10 mouse cellular contexts compared by ENCODE assay signal in genomic region chr5:128810006-128810405, GRCm38 (mm10).
A peak's percentile ranks its signal among the peaks of the same experiment; 100 is the strongest.
DNase-seq lines count a peak whose midpoint lies in the region; ATAC-seq and TF ChIP-seq lines count a peak whose summit lies in the region.
"Had no signal": no experiment of that assay in that cellular context is flagged by ENCODE, and none has a peak within 500 bp of the region (broad histone marks: within the 10 kb centered on the region; RNA-seq: fewer than 3 reads in every experiment).

No protein-coding gene starts in this region.

- ATAC-seq in forebrain, embryonic 11.5 days (replicated peaks; ENCODE audit: low FRiP score) = no peak

- H3K27ac ChIP-seq in forebrain, embryonic 10.5 days = 0 out of 2 replicates have a peak overlapping the region, but pooled peaks have one; percentile 1
- H3K27ac ChIP-seq in forebrain, embryonic 11.5 days (ENCODE audit: low read depth, low read length) = no peak overlapping the region
- peak overlapping the region; percentile 51; the same call in 1 of the 2 replicates for H3K27ac ChIP-seq in hindbrain, embryonic 10.5 days
- no peak overlapping the region for H3K27ac ChIP-seq in thymus, adult 2 months (ENCODE audit: control insufficient read depth, insufficient read depth, low read length)
- H3K27ac ChIP-seq: liver, embryonic 15.5 days had no signal

- no peak overlapping the region for H3K4me3 ChIP-seq in forebrain, embryonic 10.5 days
- no peak overlapping the region for H3K4me3 ChIP-seq in forebrain, embryonic 11.5 days (ENCODE audit: low read depth, low read length)
- H3K4me3 ChIP-seq in hindbrain, embryonic 10.5 days = no peak overlapping the region
- H3K4me3 ChIP-seq in thymus, adult 2 months (ENCODE audit: control insufficient read depth, insufficient read depth, low read length) = no peak overlapping the region
- H3K4me3 ChIP-seq: liver, embryonic 15.5 days had no signal

- H3K4me2 ChIP-seq in forebrain, embryonic 11.5 days (ENCODE audit: low read depth, low read length, severe bottlenecking) = no peak overlapping the region
- H3K4me2 ChIP-seq: liver, embryonic 15.5 days had no signal

- peaks cover 16% of the 10 kb centered on the region for H3K27me3 ChIP-seq in forebrain, embryonic 10.5 days (ENCODE audit: poor library complexity, severe bottlenecking)
- H3K27me3 ChIP-seq in forebrain, embryonic 11.5 days (ENCODE audit: control insufficient read depth, insufficient read depth, low read length) = no peaks in the 10 kb centered on the region
- peaks cover 3% of the 10 kb centered on the region; the same call in 1 of the 2 replicates for H3K27me3 ChIP-seq in hindbrain, embryonic 10.5 days (ENCODE audit: insufficient read depth, poor library complexity, severe bottlenecking)
- H3K27me3 ChIP-seq in thymus, adult 2 months (ENCODE audit: control insufficient read depth, insufficient read depth, low read length) = no peaks in the 10 kb centered on the region
- H3K27me3 ChIP-seq: CH12.LX; liver, embryonic 15.5 days had no signal

- H3K9ac ChIP-seq in forebrain, embryonic 11.5 days (ENCODE audit: low read length) = no peak overlapping the region
- H3K9ac ChIP-seq: liver, embryonic 15.5 days had no signal

- H3K9me3 ChIP-seq in forebrain, embryonic 10.5 days = 0 out of 2 replicates have a peak, but pooled peaks cover 3% of the 10 kb centered on the region
- H3K9me3 ChIP-seq in forebrain, embryonic 11.5 days (ENCODE audit: control insufficient read depth, low read length) = no peaks in the 10 kb centered on the region
- no peaks in the 10 kb centered on the region for H3K9me3 ChIP-seq in hindbrain, embryonic 10.5 days
- H3K9me3 ChIP-seq: liver, embryonic 15.5 days had no signal

- DNase-seq in forebrain, embryonic 10.5 days (ENCODE audit: extremely low spot score, low spot score) = no peak
- no peak for DNase-seq in forebrain, embryonic 11.5 days (ENCODE audit: low spot score)
- DNase-seq in hindbrain, embryonic 10.5 days (ENCODE audit: low spot score) = peak; percentile 28
- peak; percentile 82 to 95 for DNase-seq in left cerebral cortex, adult 9 months (ENCODE audit: low spot score in 2 of 2)
- DNase-seq in right cerebral cortex, postnatal 14 days = peak; percentile 73
- DNase-seq in thymus, adult 2 months = no peak
- no peak for DNase-seq in gastrocnemius, postnatal 14 days
- no peak for DNase-seq in testis, postnatal 14 days (ENCODE audit: low spot score)

- TF ChIP-seq POLR2A in thymus, adult 2 months (IDR thresholded peaks at IDR 0.05; ENCODE audit: control insufficient read depth, extremely low read depth, insufficient read depth, low read length, poor library complexity) = no peak

- 69% methylated on average over 12 of the region's 12 CpGs for WGBS in forebrain, embryonic 10.5 days
- 64% methylated on average over 12 of the region's 12 CpGs for WGBS in forebrain, embryonic 11.5 days
- 70% methylated on average over 12 of the region's 12 CpGs for whole genome bisulfite sequencing in hindbrain, embryonic 10.5 days
- whole genome bisulfite sequencing in thymus, adult 2 months = 78% methylated on average over 12 of the region's 12 CpGs

- TF ChIP-seq CTCF in thymus, adult 2 months (IDR thresholded peaks at IDR 0.05; ENCODE audit: borderline replicate concordance, control insufficient read depth, extremely low read depth, insufficient read depth, low read length, poor library complexity) = no peak

- intact Hi-C loops in gastrocnemius, postnatal 14 days (cut with DNase I; ENCODE audit: low total_unique reads) = no loop called here

- no peaks in the 10 kb centered on the region for H3K36me3 ChIP-seq in forebrain, embryonic 10.5 days (replicated peaks)
- H3K36me3 ChIP-seq in forebrain, embryonic 11.5 days (ENCODE audit: control insufficient read depth, insufficient read depth, low read length) = no peaks in the 10 kb centered on the region
- no peaks in the 10 kb centered on the region for H3K36me3 ChIP-seq in hindbrain, embryonic 10.5 days
- H3K36me3 ChIP-seq in thymus, adult 2 months (ENCODE audit: control insufficient read depth, insufficient read depth, low read length) = no peaks in the 10 kb centered on the region
- H3K36me3 ChIP-seq: liver, embryonic 15.5 days had no signal

- peaks cover 21% of the 10 kb centered on the region for H3K4me1 ChIP-seq in forebrain, embryonic 10.5 days
- no peaks in the 10 kb centered on the region for H3K4me1 ChIP-seq in forebrain, embryonic 11.5 days (replicated peaks; ENCODE audit: control insufficient read depth, insufficient read depth, low read length)
- H3K4me1 ChIP-seq in hindbrain, embryonic 10.5 days (replicated peaks) = peaks cover 30% of the 10 kb centered on the region
- H3K4me1 ChIP-seq in thymus, adult 2 months (replicated peaks; ENCODE audit: control insufficient read depth, insufficient read depth, low read length) = no peaks in the 10 kb centered on the region
- H3K4me1 ChIP-seq: liver, embryonic 15.5 days had no signal

Comparison
In these comparisons a context has a peak if more than half of its experiments do, and no peak if none do; other contexts are left out.
1. H3K27ac ChIP-seq: peak in forebrain, embryonic 10.5 days (single experiment) and hindbrain, embryonic 10.5 days (single experiment); none in forebrain, embryonic 11.5 days (single experiment) and thymus, adult 2 months (single experiment).
2. DNase-seq: peak in hindbrain, embryonic 10.5 days (single experiment), left cerebral cortex, adult 9 months (2 of 2) and right cerebral cortex, postnatal 14 days (single experiment); none in forebrain, embryonic 10.5 days (single experiment), forebrain, embryonic 11.5 days (single experiment), thymus, adult 2 months (single experiment), gastrocnemius, postnatal 14 days (single experiment) and testis, postnatal 14 days (single experiment).